Mouse (Mus musculus) heart, adult 18-20 months (tissue): ENCODE data around the gene Alad. TPM values are rescaled to one million over a fixed set of nuclear protein-coding genes. Genes with fewer than 3 reads are reported as not detected.
A peak's percentile ranks its signal among the peaks of the same experiment; 100 is the strongest.

Source experiments
- DNase-seq, 2 experiments: peaks; one replicate each; pipeline ENCODE4 v3.0.0; 2021 to 2022; ENCODE audit warnings: mixed read lengths in 1 of 2
- long read RNA-seq, 2 experiments: library from polyadenylated mRNA; stranded (forward); transcript quantifications; one replicate each; pipeline ENCODE4 v2.0.0; 2021
- total RNA-seq, 2 experiments: library from RNA; stranded (reverse); gene quantifications; 2 replicates each; pipeline ENCODE4 v1.2.3; 2021

The Alad gene
- total RNA-seq = 10 to 100 TPM; 75.4 to 87.1 TPM
- long read RNA-seq, experiment 1, transcript Alad-201 (12 exons, 1,206 nt) = major isoform, 125 of 134 reads
- long read RNA-seq, experiment 1, partial matches to known transcripts = 6 of 134 reads
- long read RNA-seq, experiment 1, other reads (novel, unspliced or antisense) = 1 of 134 reads
- long read RNA-seq, experiment 2, transcript Alad-201 (12 exons, 1,206 nt) = major isoform, 56 of 66 reads
- long read RNA-seq, experiment 2, partial matches to known transcripts = 9 of 66 reads
- long read RNA-seq, experiment 2, other reads (novel, unspliced or antisense) = 0 of 66 reads

DNA sequence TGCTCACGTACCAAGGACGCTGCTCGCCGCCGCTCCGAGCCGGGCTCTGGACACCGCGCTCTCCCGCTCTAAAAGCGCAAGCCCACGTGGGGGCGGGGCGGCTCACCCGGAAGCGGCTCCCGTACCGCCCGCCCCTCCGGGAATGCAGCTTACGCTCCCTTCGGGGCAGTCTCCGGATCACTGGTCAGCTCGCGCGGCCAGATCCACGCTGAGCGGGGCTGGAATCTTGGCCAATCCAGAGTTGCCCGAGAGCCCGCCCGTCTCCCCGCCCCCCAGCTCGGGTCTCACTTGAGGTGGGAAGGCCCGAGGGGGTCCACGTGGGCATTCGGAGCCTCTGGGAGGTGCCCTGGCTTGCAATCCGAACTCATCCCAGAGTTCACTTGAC is at the start of gene Alad:
Gene Alad, minus strand, starts transcription at position 70 of the 385 bp plus-strand sequence.
- peak; percentile 92 to 94 for DNase-seq

DNA sequence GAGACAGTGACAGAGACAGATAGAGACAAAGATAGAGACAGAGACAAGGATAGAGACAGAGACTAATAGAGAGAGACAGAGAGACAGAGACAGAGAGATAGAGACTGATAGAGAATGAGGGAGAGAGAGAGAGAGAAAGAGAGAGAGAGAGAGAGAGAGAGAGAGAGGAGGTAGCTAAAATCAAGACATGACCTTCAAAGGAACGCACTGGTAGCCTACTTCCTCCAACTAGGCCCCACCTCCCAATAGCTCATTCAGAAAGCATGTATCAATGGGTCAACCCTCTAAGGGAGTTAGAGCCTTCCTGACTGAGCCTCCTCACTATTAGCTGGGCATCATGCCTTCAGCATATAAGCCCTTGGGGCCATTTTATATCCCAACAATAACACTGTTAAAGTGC is 48.6 kb upstream of the Alad start:
- no peak for DNase-seq

DNA sequence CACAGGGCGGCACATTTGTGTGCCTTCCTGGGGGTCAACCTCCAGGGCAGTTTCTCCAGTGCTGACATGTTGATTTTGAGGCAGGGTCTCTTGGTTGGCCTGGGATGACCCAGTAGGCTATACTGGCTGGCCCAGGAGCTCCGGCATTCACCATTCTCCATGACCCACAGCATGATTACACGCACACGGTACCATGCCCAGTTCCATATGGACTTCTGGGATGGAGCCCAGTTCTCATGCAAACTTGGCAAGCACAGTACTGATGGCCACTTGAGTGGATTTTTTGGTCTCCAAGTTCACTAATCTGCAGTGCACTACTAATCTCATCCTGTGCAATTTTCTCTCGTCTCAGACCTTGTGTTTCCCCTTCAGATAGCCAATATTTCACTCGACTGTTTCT is 48.0 kb upstream of the Alad start:
- DNase-seq = no peak

DNA sequence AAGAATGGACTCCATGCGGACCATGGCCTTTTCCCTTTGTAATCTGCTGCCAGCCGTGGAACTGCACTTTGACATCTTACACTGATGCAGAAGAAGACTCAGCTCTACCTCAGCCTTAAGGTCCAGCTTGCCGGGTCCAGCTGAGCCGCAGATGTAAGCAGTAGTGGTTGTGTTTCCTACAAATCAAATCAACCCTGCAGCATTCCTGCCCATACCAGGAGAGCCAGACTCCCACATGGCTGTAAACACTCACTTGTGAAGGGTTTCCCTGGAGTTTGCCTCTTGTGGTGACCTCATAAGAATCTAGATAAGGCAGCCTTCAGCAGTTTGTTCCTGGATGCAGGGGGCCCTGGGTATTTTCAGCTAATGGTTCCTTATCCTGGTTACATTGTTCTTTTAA is 46.8 kb upstream of the Alad start:
- DNase-seq = no peak

DNA sequence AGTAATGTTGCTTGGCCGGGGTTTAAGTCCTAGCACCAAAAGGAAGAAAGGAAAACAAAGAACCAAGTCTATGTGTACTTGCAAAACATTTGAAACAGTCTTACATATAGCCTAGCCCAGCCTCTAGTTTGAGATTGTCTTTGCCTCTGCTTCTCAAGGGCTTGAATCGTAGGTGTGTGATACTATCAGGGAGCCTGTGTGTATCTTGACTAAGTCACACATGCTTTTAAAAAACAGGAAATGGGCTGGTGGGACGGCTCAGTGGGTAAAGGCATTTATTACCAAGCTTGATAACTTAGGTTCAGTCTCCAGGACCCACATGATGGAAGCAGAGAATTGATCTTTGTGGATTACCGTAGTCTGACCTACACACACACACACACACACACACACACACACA is 42.3 kb upstream of the Alad start:
- DNase-seq = no peak

DNA sequence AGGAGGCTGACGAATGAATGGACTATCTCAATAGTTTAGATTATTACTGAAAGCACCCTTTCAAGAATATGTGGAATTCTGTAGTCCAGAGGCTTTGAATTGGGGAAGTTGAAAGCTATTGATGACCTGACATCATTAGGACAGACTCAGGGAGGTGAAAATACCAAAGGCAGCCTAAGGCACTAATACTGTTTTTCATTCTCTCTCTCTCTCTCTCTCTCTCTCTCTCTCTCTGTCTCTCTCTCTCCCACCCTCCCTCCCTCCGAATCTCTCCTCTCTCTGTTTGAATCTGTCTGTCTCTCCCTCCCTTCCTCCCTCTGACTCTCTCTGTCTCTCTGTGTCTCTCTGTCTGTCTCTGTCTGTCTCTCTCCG is 41.9 kb upstream of the Alad start:
- no peak for DNase-seq

DNA sequence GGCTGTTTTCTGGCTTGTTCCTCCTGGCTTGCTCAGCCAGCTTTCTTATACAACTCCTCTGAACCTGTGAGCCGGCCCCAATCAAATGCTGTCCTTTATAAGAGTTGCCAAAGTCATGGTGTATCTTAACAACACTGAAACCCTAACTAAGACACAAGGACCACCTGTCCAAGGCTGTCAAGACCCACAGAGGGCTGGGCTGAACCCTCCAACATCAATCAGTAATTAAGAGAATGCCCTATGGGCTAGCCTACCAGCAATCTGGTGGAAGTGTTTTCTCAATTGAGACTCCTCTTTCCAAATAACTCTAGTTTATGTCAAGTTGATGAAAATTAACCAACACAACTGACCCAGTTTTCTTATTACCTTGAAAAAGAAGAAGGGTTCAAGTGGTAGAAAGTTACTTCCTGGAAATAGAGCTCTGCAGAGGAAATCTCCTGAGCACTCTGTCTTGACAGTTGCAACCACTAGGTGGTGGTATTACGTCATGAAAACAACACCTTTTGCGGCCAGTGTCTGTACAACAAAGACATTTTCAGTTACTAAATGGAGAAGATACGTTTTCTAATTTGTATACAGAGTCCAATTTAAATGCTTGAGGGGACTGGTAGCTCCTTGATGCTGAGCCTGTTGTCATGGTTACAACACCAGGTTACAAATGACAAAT is 41.4 kb upstream of the Alad start:
- DNase-seq = peak; percentile 80 to 88

DNA sequence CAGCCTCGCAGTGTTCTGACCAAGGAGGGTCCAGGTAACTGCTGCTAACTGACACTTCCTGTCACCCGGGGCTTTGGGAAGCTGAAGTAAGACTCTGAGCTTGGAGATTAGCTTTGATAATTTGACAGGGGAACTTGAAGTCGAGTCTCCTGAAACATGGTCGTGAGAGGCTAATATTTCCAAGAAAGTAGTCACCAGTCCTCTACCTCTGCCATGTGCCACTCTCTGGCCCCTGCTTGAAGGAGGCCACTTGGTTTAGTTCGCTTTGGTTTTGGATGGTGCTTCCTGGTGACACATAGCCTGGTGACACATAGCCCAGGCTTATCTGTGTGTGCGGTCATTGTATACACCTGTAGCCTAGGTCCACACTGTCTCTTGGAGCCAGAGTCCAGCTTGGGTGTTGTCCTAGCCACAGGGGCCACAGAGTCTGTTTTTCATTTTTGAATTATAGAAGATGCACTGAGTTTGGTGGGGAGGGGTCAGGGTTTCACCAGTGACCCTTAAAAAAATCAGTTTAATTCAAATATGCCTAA is 40.1 kb upstream of the Alad start, which contains the start of gene Rgs3:
Gene Rgs3, plus strand, starts transcription at position 51 of the 533 bp plus-strand sequence.
- no peak for DNase-seq

DNA sequence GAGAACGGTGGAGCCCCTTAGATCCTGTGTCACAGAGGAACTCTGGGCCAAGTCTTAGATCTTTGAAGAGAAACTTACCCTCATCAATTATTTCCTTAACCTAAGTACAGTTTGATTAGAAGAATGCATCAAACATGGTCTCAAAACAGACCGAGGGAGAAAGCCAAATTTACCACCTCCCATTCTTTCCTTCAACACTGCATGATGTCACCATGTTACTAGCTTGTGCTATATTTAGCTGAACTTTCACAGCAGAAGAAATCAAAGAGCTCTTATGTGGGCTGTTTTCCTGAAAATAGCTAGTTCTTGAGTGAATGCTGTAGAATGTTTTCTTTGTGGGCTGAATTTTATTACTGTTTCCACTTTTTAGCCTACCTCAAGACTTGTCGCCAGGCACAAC is 37.7 kb upstream of the Alad start:
- no peak for DNase-seq

DNA sequence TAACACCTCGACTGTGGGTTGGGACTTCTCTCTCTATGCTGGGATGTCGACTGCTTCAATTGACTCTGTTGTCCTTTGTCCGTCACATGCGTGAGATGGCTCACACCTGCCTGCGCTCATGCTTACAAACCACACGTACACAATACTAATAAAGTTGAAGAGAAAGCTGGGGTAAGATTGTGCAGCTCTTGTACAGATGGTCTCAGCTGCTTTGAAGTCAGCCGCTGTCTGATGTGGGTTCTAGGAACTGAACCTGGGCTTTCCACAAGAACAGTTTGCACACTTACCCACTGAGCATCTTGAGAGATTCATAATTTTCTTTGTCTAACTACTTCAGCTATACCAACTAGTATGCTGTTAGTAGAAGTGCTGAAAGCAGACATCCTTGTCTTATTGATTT is 32.2 kb upstream of the Alad start:
- no peak for DNase-seq

DNA sequence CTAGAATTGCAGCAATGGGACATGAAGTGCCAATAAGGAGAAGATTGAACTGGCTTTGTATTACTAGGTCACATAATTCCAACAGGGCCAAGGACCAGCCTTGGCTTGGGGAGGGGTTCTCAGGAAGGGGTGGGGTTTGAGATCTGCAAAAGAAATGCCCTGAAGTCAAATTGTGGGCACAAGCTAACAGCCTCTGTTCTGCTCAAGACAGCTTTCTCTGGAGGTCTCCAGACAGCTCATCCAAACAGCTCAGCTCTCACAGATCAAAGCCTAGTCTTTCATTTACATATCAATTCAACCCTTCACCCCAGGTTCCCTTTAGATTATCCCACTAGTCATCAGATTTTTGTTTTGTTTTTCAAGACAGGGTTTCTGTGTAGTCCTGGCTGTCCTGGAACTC is 25.1 kb upstream of the Alad start:
- DNase-seq = no peak

DNA sequence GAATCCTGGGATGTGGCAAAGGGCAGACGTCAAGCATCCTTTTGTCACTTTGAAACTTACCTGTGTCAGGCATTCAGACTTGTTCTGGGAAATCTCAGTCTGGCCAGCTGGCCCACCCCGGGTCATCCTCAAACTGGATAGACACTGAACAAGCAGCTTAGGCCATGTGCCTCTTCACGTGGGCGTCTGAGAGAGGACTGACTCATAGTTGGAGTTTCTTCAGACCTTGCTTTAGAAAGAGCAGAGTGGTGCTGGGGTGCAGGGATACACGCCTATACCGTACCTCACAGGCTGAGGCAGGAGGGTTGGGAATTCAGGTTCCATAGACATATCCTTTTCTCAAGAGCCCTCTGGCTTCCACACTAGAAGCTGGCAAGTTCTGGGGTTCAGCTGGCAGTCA is 24.1 kb upstream of the Alad start:
- DNase-seq = no peak

DNA sequence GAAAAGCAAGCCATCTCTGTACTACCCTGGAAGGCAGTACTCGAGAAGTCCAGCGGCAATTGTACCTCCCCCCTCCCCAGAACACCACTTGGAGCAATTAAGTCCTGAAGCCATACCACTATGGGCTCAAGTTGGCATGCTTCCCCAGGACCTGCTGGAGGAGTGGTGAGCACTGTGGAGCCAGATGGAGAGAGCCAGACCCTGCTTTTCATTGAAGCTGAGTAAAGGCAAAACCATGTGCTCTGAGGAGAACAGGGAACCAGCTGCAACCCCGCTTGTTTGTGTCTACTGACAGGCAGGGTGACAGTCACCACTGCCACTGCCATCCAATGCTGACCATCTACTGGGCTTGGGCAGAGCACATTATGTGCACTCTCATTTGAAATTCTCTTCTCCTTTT is 22.1 kb upstream of the Alad start:
- DNase-seq = no peak

DNA sequence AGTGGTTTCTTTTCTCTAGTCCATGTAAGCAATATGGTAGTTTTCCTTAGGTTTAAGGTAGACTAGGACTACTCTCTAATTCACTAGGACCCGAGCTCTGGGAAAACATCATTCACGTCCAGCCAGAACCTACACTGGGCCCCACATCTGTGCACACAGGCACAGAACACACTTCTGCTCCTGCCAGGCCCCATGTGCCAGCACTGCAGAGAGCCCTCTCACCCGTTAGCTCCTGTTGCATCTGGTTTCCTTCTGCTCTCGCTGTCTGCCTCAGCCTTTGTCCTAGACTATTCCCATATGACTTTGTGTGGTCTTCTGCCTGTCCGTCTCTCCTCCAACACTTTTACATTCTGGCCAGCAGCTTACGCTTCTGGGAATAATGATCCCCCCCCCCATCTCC is 14.0 kb upstream of the Alad start:
- DNase-seq = no peak

DNA sequence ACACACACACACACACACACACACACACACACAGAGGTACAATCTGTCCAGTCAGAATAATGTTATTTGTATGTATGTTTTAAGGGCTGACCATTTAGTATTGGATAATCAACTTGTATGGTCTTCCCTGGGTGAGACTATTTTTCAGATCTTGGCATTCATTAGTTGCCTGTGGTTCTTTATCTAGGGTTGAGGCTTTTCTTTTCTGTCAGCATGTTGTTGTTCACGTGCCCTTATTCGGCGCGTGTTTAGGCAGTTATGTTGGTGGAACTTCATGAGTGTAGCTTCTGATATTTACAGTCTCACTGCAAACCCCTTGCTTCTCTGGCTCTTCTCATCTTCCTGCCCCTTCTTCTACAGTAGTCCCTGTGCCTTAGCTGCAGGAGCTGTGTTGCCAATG is 7.9 kb upstream of the Alad start:
- no peak for DNase-seq

DNA sequence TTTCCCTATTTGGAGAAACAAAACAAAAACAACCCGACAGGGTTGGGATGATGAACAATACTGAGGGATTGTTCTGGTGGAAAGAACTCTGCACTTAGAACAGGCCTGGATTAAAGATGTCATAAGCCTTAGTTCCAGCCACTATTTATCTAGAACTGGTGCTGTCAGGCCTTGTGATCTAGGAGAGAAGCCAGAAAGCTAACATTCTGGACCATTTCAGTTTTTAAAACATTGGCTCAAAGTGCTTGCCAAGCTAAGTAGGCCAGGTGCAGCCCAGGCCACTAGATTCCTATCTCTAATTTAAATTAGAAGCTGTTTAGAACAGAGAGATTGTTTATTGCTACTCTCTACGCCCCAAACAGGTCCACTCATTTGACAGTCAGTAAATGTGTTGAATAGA is 6.5 kb upstream of the Alad start:
- no peak for DNase-seq

DNA sequence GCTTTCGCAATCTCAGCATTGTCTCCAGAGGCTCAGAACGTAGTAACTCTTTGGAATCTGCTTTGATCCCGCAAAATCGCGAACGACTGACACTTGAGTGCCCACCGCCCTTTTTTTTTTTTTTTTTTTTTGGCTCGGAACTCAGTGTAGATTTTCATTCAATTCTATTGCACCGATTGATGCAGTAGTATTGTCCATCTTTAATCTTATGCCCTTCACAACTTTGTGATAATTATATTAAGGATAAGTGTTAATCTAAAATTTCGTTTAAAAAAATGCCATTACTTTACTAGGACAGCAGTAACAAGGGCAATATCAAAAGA is 5.7 kb upstream of the Alad start:
- DNase-seq = no peak

DNA sequence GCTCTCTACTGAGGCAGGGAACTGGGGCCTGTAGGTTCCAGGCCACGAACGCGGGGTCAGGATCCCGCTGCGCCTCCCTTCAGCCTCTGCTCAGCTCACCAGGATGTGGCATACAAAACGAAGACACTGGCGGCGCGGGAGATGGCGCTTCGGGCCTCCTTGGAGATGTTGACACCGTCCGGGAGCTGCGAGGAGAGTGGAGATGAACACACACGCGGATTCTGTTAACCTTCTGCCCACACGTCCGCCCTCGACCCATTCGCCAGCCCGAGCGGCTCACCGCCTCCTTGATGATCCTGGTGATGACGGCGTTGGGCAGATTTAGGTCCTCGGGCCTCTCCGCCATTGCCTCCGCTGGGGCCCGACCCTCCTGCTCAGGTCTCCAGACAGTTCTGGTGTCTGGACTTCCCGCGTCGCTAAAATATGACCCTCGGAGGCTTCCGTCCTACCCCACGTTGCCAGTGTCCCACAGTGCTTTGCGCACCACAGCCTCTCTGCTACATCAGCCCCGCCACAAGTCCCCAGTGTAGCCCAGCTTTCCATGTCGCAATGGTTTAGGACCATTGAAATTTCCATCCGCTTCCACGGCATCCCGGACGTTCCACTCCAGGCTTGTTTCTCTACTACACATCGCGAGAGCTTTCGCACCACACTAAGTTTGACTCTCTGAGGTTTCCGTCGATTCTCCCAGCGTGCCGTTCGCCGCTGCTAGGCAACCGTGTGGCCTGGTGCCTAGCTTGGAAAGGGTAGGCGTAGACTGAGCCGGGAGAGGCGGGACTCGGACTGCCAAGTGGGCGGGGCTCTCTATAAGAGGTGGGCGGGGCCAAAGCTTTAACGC is 5.2 kb upstream of the Alad start, which contains the start of the genes Pole3 and 4933430I17Rik:
Gene Pole3, minus strand, starts transcription at position 418 of the 838 bp plus-strand sequence.
Gene 4933430I17Rik, plus strand, starts transcription at position 719 of the 838 bp plus-strand sequence.
- DNase-seq = peak; percentile 96 to 99

DNA sequence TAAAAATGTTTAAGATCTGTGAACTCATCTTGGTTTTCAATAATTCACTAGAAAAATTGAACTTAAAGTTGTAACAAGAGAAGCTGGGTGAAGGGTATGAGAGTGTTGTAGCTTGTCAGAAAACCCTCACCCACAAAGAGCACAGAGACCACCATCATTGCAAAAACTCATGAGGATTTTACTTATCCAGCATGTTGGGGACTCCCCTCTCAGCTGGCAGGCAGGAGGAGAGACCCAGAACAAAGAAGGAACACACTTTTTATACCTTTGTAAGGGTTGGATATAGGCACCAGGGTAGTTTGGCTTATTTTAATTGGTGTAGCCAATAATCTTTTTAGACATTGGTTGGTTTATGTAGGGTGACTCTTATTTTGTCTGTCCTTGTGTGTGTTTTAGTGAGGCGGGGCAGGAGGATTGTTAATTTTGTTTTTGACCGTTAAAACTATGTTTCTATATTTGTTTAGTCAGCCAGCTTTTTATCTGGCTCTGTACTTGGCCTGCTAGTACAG is 1.2 kb upstream of the Alad start:
- no peak for DNase-seq

DNA sequence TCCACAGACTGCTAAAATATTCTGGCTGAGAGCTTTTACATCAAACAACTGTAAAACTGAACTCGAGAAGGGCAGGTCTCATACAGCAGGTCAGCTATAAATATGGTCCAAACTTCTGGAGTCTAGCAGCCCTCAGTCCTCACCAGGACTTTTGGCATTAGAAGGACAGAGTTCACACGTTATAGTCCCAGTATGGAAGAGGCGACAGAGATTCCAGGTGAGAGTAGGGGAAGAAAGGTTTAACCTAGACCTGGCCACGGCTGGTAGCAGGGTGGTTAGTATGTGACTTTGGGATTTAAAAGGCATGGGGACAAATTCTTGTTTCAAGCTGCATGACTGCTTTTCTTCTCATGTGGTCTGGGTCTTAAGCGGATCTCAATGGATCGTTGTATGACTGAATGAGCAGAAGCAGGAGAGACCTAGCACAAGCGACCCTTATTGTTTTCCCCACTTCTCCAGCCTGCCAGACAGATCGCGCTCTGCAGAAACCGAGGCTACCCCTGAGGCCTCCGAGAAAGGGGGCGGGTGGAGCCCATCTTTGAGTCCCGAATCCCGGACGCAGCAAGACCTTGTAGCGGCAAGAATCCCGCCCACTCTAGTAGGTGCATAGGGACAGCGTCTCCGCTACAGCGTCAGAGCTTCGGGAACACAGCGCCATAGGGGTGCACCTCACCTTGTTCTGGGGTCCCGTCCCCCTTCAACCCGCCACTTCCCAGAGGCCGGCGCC is 433 bp downstream of the Alad start:
- no peak for DNase-seq

DNA sequence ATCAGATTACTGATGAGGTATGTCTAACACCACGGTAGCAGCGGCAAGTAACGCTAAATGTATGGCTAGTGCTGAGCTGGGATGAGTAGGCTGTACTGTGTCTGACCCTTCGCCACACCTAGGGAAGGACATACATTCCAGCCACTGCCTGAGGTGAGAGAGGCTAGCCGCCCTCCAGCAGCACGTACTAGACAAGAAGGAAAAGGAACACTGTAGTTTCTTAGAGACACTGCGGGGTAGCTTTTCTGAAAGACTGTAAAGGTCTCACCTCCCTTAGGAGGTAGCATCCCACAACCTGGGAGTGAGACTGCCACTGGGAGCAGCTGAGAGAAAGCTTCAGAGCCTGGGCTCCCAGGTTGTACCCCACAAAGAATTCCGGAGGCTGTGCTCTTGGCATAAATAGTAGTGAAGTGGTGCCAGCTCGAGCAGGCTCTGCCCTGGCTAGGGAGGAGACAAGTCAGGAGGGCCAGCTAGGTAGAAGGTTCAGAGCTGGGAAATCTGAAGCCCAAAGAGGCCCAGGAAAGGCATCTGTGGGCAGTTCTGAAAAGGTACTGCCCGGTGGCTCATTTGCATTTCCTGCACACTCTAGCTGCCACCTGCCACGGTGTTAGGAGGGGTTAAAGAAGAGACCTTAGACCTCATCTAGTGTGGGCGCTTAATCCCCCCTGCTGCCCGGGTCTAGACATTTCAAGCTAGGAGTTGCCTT is 1.1 kb downstream of the Alad start:
- peak; percentile 60 to 74 for DNase-seq
